Mouse (Mus musculus) granulocyte monocyte progenitor cell, adult 5-6 weeks (primary cell): ENCODE measurements around the gene Twf1. TPM values are rescaled to one million over a fixed set of nuclear protein-coding genes. Genes with fewer than 3 reads are reported as not detected.

Experiments used
- ATAC-seq: replicated peaks from 2 replicates; pipeline ENCODE4 v1.8.0; 2016; ENCODE audit warnings: mild to moderate bottlenecking, moderate TSS enrichment, inconsistent platforms; ENCODE audit not compliant: poor library complexity, severe bottlenecking
- total RNA-seq, 2 experiments: library from RNA; stranded (forward) in 1 of 2; stranded (reverse) in 1 of 2; fragments of 200-712, 200-1000 nt in 1 of 2; fragments of >200 nt in 1 of 2; fragmentation: Nextera tagmentation in 1 of 2; gene quantifications; 2 replicates each; pipeline ENCODE4 v1.2.3; 2014 to 2017

Gene Twf1
- total RNA-seq (2014; fragmentation: Nextera tagmentation) (27.7 and 37.0 TPM in 2 replicates), total RNA-seq (2017) (26.0 and 34.6 TPM in 2 replicates)

DNA sequence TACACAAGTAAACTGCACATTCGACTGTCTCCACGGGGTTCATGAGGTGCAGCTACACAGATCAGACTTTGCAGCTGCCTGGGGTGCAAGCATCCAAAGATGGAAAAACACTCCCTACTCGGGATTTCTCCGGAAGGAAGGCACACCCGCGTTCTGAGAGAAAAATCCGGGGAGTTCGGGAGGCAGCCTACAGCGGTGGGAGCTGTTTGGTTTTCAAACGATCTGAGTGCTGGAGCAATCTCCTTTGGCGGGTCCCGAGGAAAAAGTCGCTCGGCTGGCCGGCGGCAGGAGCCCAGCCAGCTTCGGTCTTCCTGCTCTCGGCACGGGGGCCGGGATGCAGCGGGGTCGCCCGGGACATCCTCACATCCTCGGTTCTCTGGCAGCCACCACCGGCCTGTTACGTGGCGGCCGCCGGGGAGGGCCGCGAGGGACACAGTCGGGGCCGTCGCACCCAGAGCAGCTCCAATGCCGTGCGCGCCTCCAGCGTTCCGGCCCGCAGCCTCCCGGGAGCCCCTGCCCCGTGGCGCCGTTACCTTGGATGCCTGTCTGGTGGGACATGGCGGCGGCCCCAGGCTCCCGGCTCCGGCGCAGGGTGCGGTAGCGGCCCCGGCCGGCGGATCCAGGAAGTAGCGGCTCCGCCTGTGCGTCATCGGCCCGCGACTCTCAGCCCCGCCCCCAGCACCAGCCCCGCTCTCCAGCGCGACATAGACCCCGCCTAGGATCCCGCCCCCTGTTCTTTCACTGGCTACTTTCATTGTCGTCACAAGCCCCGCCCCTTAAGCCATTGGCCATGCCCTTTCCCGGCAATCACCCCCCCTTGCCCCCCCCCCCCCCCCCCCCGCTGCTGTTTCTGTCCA, at the start of gene Twf1:
TSS of gene Twf1 (minus strand) at position 671 of the 857 bp plus-strand sequence.
- ATAC-seq: peak; percentile 93

DNA sequence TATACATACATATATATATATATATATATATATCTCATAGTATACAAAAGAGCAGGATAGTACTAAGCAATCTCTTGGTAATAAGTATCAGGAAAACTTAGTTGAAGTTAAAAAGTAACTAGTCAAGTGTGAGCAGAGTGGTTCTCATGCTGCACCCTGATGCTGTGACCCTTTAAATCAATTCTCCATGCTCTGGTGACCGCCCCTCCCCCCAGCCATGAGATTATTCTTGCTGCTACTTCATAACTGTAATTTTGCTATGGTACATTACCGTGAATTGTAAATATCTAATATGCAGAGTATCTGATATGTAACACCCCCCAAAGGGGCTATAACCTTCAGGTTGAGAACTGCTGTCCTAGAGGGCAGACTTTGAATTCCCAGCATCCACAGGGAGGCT, 49.4 kb upstream of the Twf1 start:
- no peak for ATAC-seq

DNA sequence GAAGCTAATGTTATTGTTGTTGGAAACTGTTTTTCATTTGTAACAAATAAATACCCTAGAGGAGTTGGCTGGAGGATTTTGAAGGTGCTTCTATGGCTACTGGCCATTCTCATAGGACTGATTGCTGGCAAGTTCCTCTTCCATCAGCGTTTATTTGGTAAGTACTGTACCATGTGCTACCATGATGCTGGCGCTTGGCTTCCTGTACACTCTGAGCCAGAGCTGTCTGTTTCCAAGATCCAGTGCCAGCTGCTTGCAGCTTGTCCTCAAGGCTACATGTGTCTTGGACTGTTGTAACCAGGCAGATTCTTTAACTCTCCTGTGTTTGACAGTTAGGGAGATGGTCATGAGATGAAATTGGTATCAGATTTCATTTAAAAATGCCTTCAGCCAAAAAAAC, 48.5 kb upstream of the Twf1 start:
- ATAC-seq: no peak

DNA sequence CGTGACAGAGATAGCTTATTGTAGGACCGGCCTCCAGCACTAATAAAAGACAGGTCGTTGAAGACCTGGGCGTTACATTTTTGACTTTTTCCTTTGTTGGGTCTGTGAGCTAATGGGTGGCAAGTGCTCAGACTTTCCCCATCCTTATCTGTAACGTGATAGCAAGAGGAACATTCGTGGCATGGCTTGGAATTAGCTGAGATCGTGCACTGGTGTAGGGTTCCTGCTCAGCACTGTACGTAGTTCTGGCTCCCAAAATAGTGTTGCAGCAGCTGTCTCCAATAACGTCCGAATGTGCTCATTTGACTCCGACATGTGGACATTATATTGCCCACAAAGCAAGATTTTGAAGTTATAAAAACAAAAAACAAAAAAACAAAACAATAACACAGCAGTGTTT, 44.8 kb upstream of the Twf1 start:
- no peak for ATAC-seq

DNA sequence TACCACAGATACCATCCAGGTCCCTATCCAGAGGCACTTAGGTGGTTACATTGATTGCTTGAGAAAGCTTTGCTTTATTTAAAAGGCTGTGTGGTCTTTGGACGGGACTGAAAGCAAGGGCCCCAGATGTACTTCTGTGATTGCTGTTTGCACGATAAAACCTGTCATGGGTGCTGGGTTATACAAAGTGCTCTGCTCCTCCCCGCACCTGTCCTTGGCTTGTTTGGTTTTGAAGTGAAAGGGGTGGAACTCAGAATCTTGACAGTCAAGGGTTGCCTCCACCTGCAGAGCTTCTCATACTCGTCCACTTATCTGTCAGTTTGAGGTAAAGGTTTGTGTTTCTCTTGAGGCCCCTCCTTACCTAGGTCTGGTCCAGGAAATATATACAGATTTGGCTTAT, 40.9 kb upstream of the Twf1 start:
- ATAC-seq: no peak

DNA sequence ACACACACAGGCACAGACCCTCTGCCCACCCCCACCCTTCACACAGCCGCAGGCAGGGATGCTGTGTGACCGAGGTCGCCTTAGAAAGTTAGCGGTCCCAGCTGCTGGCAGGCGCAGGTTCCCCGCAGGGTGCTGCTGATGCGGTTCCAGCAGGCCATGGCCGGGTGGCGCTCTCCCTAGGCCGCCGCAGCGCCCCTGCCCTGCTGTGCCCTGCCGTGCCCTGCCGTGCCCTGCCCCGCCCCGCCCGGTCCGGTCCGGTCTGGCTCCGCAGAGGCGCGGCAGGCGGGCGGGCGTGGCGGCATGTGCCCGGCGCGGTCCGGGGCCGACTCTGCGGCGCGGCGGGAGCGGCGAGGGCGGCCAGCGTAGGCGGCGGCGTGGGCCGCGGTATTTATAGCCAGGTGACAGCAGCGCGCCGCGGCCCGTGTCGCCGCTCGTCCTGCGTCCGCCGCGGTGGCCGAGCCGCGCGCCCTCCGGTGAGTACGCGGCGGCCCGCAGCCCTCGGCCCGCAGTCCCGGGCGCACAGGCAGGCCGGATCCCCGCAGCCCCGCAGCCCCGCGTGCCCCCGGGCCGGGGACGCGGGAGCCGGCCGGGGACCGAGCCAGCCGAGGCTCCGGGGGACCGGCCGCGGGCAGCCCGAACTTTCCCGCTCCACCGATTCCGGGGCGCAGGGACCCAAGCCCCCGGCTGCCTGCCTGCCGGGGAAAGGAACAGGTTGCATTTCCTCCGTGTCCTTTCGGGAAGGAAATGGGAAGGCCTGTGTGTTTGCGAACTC, 39.3 kb upstream of the Twf1 start, which contains the start of gene Tmem117:
TSS of gene Tmem117 (plus strand) at position 403 of the 772 bp plus-strand sequence.
- peak; percentile 85 for ATAC-seq

DNA sequence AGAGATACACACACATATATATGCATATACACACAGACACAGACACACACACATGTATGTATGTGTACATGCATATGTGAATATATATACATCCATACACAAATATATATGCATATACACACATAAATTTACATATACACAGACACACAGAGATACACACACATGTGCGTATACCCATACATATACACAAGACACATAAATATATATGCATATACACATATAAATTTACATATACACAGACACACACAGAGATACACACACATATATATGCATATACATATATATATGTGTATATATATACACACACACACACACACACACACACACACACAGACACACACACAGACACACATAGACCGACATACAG, 38.8 kb upstream of the Twf1 start:
- ATAC-seq: no peak

DNA sequence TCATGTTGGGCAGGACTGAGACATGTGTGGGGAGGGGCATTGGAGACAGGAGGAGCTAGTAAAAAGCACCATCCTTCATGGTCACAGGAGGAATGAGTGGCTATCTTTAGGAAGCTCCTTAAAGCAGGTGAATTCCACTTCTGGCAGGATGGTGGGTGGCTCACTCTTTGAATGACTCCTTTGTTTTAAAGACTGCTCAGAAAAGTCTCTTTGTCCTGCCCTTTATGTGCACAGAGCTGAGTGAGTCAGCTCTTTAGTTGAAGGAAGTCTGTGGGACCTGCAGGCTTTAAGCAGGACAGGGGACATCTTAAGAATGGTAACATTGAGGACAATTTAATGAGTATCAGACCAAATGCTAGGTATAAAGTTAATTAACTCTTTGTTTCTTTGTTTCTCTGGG, 31.2 kb upstream of the Twf1 start:
- no peak for ATAC-seq

DNA sequence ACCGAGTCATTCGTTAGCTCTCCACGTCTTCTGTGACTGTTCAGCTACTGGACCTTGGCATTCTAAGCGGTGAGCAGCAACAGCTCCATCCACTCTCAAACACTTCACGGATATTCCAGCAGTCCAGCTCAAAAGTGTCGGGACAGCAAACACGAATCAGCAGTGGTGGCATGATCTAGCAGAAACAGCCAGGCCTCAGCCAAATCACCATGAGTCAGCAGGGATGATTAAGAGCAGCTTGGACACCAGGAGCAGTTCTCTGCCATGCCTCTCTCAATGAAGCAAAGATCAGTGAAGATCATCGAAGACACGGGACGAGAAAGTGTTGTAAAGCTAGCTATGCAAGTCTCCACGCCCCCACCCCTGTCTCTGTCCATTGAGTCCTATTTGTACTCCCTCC, 26.3 kb upstream of the Twf1 start:
- ATAC-seq: no peak

DNA sequence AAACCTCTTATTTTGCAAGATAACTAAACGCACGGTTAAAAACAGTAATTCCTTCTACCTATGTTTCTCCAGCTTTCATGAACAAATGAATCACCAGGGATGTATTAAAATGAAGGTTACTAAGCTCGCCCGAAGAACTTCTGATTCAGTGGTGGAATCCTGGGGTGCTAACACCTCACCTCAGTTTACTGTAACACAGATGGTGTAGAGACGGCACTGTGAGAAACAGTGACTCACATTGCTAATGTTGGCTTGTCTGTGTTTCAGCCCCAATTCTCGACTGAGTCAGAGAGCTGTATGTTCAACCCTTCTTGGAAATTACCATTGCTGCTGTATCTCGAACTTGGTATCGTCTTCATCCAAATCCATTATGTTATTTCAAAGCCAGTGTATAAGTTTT, 18.1 kb upstream of the Twf1 start:
- no peak for ATAC-seq

DNA sequence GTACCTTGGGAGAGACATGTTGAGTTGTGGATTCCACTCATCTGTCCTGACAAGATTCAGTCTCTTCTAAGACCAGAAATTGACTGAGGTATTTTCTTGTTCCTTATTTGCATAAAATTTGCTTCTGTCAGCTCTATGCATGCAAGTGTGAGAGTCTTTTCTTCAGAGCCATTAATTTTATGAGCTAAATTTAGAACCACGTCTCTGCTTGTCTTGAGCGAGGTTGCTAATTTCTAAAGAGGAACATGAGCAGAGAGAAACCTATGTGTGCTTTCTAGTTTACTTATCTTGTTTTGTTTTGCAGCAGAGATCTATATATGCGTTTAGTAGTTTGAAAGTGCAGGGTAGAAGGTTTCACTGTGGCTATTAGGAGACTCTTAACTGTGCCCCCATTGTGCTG, 12.8 kb upstream of the Twf1 start:
- no peak for ATAC-seq

DNA sequence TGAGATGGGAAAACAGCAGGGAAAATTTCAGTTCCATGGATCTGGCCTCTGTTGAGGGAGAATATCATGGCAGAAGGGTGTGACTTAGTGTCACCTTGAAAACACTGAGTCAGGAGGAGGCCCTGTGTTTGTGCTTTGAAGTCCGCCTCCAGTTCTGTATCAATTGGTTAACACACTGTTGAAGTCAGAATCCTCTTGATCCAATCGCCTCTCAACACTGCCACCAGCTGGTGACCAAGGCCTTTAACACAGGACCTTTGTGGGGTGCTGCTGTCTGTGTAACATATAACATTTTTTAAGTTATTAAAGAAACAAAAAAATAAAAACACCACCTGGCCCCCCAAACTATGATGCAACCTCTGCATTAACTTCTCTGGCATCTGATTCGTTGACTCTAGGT, 11.7 kb upstream of the Twf1 start:
- ATAC-seq: peak; percentile 97

DNA sequence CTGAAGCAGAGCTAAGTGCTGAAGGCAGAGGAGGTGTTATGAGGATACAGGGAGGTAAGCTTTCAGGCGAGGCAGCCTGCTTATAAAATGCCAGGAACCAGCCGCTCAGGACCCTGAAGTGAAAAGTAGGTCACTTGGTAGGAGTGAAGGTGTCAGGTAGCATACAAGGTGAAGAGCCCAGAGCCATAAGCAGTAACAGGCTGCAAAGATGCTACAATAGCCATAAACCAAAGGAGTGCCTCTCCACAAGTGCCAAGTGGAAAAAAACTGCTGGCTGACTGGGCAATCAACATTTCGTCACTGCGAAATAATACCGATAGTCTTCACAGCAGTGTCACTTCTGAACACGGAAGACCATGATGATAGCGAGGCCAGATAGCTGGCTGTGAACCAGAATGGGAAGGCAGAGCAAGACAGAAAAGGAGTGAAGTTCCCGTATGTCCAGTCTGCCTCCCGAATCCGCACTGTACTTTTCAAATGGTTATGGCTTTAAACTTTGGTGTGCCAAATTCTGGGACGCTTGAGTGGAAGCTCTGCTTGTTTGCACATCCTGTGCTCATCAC, 10.5 kb upstream of the Twf1 start:
- no peak for ATAC-seq

DNA sequence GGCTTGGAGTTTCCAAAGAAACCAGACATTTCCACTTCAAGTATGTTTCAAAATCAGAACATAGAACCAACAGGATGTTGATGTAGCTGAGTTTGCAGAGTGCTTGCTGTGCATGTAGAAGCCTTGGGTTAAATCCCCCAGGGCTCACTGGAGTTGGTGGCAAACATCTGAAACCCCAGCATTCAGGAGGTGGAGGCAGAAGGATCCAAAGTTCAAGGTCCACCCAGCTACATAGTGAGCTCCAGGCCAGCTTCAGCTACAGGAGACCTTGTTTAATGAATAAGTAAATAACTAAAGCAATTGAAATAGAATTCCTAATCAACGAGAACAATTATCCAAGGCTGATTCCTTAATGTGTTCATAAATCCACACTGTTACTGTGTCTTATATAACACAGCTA, 3.9 kb upstream of the Twf1 start:
- no peak for ATAC-seq

DNA sequence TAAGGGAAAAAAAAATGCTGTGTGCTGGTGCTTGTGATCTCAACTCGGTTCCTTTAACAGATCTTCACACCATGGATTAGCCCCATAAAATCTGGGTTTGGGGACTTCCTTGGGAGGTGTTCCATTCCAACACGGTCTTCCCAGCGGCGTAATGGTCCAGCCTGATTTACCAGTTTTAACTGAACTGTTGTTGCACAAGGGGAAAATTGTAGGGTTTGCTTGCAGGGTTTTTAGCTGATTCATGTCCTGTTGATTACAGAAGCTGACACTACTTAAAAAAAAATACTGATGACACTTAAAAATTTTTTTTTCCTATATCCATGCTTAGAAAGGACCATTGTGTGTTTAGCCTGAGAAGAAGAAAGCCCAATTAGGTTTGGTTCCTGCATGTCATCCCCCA, 1.7 kb upstream of the Twf1 start:
- peak; percentile 29 for ATAC-seq

DNA sequence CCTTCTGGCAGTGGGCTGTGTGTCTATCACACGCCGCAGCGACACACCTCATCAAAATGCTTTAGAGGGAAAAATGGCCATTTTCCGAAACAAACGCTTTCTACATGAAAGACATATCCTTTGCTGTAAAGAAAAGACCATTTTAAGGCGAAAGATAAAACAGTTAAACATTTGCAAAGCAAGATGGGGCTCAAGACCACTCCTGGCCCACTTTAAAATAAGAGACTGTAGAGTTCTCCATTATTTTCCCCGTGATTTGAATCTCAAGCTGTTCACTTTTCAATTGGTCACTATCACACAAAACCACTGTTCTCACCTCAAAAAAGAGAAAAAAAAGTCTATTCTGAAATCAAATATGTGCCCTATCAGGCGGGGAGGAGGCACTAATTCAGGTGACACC, 394 bp upstream of the Twf1 start:
- no peak for ATAC-seq

DNA sequence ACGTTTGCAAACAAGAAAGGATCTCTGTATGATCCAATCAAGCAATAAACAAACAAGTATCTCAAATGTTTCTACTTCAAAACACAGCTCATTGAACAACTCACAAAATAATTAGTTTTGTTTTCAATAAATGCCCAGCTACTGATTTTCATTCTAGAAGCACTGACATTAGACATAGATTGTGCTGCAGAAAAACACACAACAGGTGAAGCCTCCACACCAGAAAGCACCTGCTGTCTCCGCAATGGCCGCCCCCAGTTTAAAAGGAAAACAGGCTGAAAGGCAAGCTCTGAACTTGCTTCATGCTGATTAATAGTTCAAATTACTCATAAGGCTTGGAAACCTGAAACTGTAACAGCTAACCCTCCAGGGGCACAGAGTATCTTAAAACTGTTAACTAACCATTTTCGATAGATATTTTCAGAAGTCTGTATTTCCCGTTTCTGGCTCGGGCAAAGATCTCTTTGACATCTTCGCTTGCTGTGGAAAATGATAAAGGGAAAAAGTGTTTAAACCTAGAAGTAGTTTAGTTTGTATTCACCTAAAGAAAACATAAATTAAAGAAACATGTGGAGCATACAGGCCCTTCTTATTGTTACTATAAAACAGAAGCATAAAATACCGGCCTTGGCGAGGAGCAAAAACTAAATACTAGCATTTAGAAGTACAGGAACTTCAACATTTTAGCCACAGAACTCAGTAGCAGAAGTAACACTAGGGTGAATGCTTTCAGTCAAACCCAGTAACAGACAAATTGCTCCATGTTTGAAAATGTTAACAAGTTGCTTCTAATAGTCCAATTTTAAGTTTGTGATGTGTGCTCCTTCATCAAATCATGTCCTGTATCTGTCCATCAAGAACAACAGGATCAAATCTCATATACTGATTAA, 1.6 kb downstream of the Twf1 start:
- ATAC-seq: no peak

DNA sequence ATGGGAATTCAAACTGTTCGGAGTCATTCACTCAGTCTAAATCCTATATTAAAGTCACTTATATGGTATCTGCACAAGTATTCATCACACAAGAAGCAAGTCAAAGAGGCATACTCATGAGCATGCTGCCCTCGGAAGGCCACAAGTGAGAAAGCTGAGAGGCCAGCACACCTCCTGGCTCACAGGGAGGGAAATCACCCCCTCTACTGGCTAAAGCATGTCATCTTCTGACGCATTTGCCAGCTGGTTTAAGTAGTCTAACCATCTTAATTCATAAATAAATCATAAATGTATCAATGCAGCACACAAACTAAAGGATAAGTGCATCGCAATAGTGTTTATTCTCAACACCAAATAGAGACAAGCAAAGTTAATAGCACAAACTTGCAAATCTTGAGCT, 5.0 kb downstream of the Twf1 start:
- no peak for ATAC-seq

DNA sequence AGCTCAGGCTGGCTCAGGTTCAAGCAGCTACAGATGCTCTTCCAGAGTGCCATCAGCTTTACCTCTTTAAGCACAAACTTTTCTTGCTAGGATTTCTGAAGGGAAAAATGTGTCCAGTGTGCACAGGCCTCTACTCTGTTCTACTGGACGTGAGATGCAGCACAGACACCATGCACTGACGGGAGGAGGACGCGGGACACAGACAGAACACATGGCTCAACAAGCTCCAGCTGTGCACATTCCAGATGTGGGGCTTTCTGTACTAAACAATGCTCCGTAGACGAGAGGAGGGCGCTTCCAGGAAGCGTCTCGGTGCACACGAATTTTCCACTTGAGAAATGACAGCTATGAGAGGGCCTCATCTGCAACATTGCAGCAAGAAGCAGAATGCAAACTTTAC, 6.5 kb downstream of the Twf1 start:
- no peak for ATAC-seq

DNA sequence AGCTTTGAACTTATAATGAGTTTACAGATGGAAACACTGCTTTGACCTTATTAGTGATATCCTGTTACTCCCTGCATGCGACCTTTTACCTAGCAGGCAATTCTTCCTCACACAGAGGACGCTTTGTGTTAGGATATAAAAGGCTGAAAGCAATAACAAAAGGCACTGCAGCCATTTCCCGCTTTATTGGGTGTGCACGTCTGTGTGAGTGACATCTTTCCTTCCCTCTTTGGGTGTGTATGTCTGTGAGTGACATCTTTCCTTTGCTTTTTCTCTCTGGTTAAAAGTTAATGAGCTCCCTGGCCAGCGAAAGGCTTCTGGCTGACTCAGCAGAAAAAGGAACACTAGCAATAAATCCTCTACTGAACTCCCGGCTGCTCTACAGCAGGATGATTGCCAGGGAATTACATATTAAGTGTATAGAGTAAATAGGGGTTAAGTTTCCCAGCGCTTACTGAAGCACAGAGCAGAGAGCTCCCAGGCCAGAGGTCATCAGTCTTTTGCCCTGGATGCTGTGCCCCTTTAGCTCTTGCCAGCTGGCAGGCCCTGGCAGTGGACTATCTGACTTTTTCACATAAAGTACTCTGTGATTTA, 7.6 kb downstream of the Twf1 start:
- no peak for ATAC-seq
